Mouse (Mus musculus) adrenal gland, adult 18-20 months (tissue): ENCODE data around the gene Pde2a. TPM values are rescaled to one million over a fixed set of nuclear protein-coding genes. Genes with fewer than 3 reads are reported as not detected.

Source experiments
- DNase-seq, 2 experiments: peaks; one replicate each; pipeline ENCODE4 v3.0.0; 2021 to 2022; ENCODE audit warnings: low spot score in 2 of 2
- long read RNA-seq, 2 experiments: library from polyadenylated mRNA; stranded (forward); transcript quantifications; one replicate each; pipeline ENCODE4 v2.0.0; 2021
- total RNA-seq, 2 experiments: library from RNA; stranded (reverse); gene quantifications; 1 replicate in 1 of 2; 2 replicates in 1 of 2; pipeline ENCODE4 v1.2.3; 2021

Gene Pde2a
- total RNA-seq: 100 to 1,000 TPM; 157 to 186 TPM
- long read RNA-seq, experiment 1, partial matches to known transcripts: 131 of 138 reads
- long read RNA-seq, experiment 1, other reads (novel, unspliced or antisense): 7 of 138 reads
- long read RNA-seq, experiment 2, partial matches to known transcripts: 231 of 239 reads
- long read RNA-seq, experiment 2, other reads (novel, unspliced or antisense): 8 of 239 reads

- no peak for DNase-seq
Observed at GRCm38 (mm10) chr7:101421529-101421928, at the start of gene Pde2a. Gene Pde2a (plus strand): TSS chr7:101421691.

- no peak for DNase-seq
Observed at GRCm38 (mm10) chr7:101373082-101373481, 48.4 kb upstream of the Pde2a start.

- DNase-seq: no peak
Observed at GRCm38 (mm10) chr7:101374155-101374554, 47.3 kb upstream of the Pde2a start.

- no peak for DNase-seq
Observed at GRCm38 (mm10) chr7:101376701-101377340, 44.7 kb upstream of the Pde2a start.

- peak; percentile 43 to 52 for DNase-seq
Observed at GRCm38 (mm10) chr7:101377741-101378262, 43.7 kb upstream of the Pde2a start.

- DNase-seq: no peak
Observed at GRCm38 (mm10) chr7:101378285-101378684, 43.2 kb upstream of the Pde2a start.

GRCm38 (mm10) chr7:101378796-101379465 is 42.6 kb upstream of the Pde2a start:
- no peak for DNase-seq

GRCm38 (mm10) chr7:101379732-101380131 is 41.8 kb upstream of the Pde2a start:
- DNase-seq: no peak

- DNase-seq: no peak
Observed at GRCm38 (mm10) chr7:101381512-101381911, 40.0 kb upstream of the Pde2a start.

- DNase-seq: no peak
Observed at GRCm38 (mm10) chr7:101382378-101382777, 39.1 kb upstream of the Pde2a start.

- no peak for DNase-seq
Observed at GRCm38 (mm10) chr7:101383756-101384155, 37.7 kb upstream of the Pde2a start.

GRCm38 (mm10) chr7:101384931-101385330 is 36.6 kb upstream of the Pde2a start:
- DNase-seq: no peak

GRCm38 (mm10) chr7:101385331-101385733 is 36.2 kb upstream of the Pde2a start:
- no peak for DNase-seq

- DNase-seq: no peak
Observed at GRCm38 (mm10) chr7:101385866-101386452, 35.5 kb upstream of the Pde2a start.

GRCm38 (mm10) chr7:101389256-101389655 is 32.2 kb upstream of the Pde2a start:
- no peak for DNase-seq

GRCm38 (mm10) chr7:101391909-101392479 is 29.5 kb upstream of the Pde2a start:
- no peak for DNase-seq

GRCm38 (mm10) chr7:101393015-101393414 is 28.5 kb upstream of the Pde2a start:
- no peak for DNase-seq

GRCm38 (mm10) chr7:101393694-101394504 is 27.6 kb upstream of the Pde2a start:
- DNase-seq: no peak

- no peak for DNase-seq
Observed at GRCm38 (mm10) chr7:101394569-101394968, 26.9 kb upstream of the Pde2a start.

GRCm38 (mm10) chr7:101395471-101395870 is 26.0 kb upstream of the Pde2a start:
- no peak for DNase-seq

GRCm38 (mm10) chr7:101397175-101397574 is 24.3 kb upstream of the Pde2a start:
- DNase-seq: no peak
